Mouse (Mus musculus): Measurements from ENCODE around the gene Atp6v0b.

The Atp6v0b gene

DNA sequence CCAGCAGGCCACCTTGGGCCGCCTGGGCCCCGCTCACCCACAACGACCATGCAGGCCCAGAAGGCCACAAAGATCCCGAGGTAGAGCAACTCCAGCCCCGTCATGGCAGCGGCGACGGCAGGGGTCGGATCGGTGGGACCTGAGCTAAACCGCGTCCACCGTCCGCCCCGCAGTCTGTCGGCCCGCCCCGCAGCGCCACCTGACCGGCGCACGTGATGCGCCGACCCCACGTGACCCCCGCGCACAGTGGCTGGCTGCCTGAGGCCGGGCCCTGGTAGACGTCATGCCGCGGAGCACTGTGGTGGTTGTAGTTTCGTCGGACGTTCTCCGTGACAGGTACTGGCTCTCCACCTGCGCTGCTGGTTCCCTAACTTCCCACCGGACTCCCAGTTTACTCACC, at the start of gene Atp6v0b:
Gene Atp6v0b, minus strand, starts transcription at position 201 of the 400 bp plus-strand sequence.
- peak; percentile 78 for DNase-seq (ENCODE audit: low read depth, low spot score)

DNA sequence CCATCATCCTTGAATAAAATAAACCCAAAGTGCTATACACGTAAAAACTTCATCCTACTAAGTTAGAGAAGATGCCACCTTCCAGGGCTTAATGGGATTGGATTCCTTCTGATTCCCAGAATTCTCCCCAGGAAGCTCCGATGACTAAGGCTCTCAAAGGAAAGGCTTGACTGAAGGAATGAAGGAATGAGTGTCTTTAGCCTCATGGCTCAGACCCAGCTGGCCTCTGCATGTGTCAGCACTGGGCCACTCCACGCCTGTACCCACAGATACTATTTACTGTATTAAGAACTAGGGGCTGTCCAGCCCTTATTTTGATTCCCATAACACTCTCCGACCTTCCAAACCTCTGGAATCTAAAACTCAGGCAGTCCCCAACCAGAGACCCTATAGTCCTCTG, 46.9 kb upstream of the Atp6v0b start:
- no peak for DNase-seq (ENCODE audit: low read depth, low spot score)

GRCm38 (mm10) chr4:117933248-117933647, 46.1 kb upstream of the Atp6v0b start:
- no peak for DNase-seq (ENCODE audit: low read depth, low spot score)

- DNase-seq (ENCODE audit: low read depth, low spot score), result no peak
Measured at GRCm38 (mm10) chr4:117929391-117929881, 42.3 kb upstream of the Atp6v0b start, which contains the start of gene Artn. TSS of gene Artn (minus strand) at chr4:117929763.

DNA sequence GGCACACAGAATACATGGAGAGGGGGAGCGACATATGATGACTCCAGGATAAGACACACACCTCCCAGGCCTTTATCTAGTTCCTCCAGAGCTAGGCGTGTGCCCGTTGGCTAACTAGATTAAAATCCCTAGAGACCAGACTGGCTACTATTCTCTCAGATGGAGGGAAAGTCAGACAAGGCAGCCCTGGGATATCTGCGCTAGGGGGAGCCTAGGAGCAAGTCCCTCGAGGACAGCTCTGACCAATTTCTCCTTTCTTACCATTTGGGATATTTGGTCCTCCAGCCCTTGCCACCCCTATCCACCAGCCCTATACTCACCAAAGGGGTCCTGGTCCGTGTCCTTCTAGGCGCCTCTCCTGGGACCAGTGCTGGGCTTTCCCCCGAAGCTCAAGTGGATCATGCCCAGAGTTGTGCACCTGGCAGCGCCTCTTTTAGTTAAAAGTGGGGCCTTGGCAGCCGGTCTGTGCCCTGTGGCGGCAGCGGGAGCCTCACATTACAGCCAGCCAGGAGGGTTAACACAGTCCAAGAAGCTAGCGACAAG, 41.6 kb upstream of the Atp6v0b start:
- DNase-seq (ENCODE audit: low read depth, low spot score), result no peak

GRCm38 (mm10) chr4:117928234-117928633, 41.1 kb upstream of the Atp6v0b start:
- DNase-seq (ENCODE audit: low read depth, low spot score), result no peak

DNA sequence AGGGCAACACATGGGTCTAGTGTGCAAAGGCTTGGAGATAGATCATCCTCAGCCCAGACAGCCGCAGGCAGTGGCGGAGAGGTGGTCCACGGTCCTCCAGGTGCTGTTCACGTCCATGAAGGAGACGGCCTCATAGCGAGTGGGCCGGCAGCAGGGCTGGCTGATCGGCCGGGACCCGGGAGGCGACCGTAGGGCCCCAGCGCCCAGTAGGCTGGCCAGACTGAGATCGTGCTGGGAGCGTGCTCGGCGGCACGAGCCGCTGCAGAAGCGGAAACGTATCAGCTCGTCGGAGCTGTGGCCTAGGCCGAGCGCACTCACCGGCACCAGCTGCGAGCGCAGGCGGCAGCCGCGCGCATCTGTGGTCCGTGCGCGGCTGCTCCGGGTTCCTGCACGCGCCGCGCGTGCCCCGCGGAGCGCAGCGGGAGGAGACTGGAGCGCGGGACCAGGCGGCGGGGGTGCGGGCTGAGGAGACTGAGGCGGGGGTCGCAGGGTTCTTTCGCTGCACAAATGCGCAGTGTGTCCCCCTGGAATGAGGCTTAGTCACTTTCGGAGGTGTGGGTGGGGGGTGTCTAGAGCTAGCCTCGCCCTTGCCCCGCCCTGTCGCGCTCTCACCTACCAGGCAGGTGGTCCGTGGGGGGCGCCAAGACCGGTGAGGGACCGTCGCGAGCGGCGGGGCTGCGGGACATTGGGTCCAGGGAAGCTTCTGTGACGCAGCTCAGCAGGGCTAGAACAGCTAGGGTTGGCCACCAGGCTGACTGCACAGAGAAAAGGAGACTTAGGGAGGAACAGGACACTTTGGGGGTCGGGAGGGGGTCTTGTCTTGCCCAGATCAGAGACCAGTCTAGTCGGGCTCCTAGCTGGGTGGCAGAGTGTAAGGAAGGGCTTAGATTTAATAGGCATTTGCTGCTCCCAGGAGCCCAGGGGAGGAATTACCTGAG, 39.7 kb upstream of the Atp6v0b start:
- DNase-seq (ENCODE audit: low read depth, low spot score), result no peak

- DNase-seq (ENCODE audit: low read depth, low spot score), result no peak
Measured at GRCm38 (mm10) chr4:117924916-117925315, 37.8 kb upstream of the Atp6v0b start.

- DNase-seq (ENCODE audit: low read depth, low spot score), result no peak
Measured at GRCm38 (mm10) chr4:117923450-117923849, 36.3 kb upstream of the Atp6v0b start.

- no peak for DNase-seq (ENCODE audit: low read depth, low spot score)
Measured at GRCm38 (mm10) chr4:117921358-117921757, 34.2 kb upstream of the Atp6v0b start.

DNA sequence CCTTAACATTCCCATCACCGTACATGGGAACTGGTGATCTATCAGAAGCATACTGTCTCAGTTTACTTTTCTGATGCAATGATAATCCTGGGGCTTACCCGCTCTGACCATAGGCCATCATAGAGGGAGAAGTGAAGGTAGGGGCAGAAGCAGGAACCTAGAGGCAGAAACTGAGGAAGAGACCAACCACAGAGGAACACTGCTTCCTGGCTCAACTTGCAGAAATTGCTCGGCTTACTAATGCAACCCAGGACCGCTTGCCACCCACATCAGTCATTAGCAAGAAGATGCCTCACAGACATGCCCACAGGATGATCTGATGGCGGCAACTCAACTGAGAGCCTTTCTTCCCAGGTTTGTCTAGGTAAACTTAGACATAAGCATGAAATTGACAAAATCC, 31.6 kb upstream of the Atp6v0b start:
- no peak for DNase-seq (ENCODE audit: low read depth, low spot score)

- no peak for DNase-seq (ENCODE audit: low read depth, low spot score)
Measured at GRCm38 (mm10) chr4:117918261-117918660, 31.1 kb upstream of the Atp6v0b start.

DNA sequence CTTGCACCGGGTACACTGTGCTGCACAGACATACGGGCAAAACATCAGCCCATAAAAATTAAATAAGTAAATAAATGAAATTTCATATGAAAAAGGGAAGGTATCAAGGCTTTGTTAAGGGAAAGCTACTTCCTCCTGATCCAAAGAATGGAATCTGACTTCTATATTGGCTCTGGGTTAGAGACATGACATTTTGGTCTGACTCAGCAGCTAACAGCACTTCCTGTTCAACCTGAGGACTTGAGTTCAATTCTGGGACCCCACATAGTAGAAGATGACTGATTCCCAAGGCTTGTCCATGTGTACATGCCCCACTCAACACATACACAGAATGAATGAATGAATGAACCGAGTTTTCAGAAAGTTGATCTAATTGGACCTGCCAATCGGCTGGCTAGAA, 30.7 kb upstream of the Atp6v0b start:
- DNase-seq (ENCODE audit: low read depth, low spot score), result no peak

GRCm38 (mm10) chr4:117917402-117917801, 30.3 kb upstream of the Atp6v0b start:
- DNase-seq (ENCODE audit: low read depth, low spot score), result no peak

DNA sequence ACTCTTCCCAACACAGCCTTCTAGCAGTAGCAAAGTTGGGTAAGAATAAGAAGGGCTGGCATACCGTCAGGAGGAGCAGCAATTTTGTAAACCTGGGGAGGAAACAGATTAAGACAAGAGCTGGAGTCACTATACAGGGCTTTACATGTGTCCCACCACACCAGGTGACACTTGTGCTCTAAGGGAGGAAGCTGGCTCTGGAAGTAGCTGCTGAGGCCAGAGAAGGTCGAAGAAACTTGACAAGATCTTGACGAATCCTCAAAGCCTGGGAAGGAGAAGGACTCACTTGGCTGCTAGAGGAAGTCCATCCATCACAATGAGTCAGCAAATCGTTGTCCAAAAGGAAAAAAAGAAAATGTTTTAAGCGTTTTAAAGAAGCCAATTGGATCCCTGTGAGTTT, 29.3 kb upstream of the Atp6v0b start:
- DNase-seq (ENCODE audit: low read depth, low spot score), result no peak

DNA sequence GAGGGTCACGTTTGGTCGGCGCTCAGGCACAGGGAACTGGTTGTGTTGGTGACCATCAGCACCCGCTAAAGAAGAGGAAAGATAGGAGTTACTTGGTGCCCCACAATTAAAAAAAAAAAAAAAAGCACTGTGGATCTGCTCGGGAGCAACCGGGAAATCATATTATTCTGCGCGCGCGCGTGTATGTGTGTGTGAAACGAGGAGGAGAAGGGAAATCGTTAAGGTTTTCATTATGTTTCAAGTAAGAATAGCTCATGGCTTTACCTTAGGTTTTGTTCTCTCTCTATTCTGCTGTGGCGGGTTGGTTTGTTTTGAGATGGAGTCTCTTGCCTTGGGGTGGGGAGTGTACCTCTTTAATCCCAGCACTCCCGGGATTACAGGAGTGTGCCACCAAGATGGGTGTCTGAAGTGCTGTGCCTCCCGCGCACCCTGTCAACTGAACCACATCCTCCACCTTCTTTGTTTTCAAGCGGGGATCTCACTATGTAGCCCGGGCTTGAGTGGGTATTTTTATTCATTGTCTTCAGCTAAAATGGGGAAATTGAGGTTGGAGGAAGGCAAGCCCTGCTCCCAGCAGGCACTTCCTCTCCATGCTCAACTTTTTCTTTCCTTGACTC, 28.5 kb upstream of the Atp6v0b start:
- DNase-seq (ENCODE audit: low read depth, low spot score), result no peak

GRCm38 (mm10) chr4:117914591-117915442, 27.7 kb upstream of the Atp6v0b start, which contains the start of gene Ipo13:
TSS of gene Ipo13 (minus strand) at chr4:117914999.
- DNase-seq (ENCODE audit: low read depth, low spot score), result peak; percentile 87

- no peak for DNase-seq (ENCODE audit: low read depth, low spot score)
Measured at GRCm38 (mm10) chr4:117914031-117914430, 26.9 kb upstream of the Atp6v0b start.

- DNase-seq (ENCODE audit: low read depth, low spot score), result no peak
Measured at GRCm38 (mm10) chr4:117913421-117913820, 26.3 kb upstream of the Atp6v0b start.

DNA sequence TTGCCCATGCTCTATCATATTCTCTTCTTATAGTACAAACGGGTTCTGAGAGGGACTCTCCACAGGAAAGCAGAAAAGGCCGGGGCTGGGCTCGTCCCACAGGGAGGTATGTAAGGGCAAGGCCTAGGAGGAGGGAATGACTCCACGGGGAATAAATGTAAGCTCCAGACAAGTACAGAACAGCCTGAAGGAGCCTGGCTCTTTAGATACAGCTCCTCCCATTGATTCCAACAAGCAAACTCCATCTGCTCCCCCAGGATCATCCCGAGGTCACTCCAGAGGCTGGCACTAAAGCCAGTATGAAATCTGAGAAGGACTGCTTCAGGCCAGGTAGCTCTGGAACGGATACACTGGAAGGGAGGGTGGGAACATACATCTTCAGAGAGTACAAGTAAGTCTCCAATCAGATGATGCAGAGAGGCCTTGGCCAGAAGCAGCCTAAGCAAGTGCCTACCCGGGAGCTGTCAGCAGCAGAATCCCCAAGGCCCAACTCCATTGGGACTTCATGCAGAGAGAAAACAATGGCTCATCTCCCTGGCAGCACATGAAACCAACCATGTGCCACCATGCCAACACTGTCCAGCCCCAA, 25.6 kb upstream of the Atp6v0b start:
- no peak for DNase-seq (ENCODE audit: low read depth, low spot score)

GRCm38 (mm10) chr4:117912131-117912561, 25.0 kb upstream of the Atp6v0b start:
- no peak for DNase-seq (ENCODE audit: low read depth, low spot score)
